Mouse (Mus musculus) subcutaneous adipose tissue, adult 2 months (tissue): ENCODE data around the gene Kmo. TPM values are rescaled to one million over a fixed set of nuclear protein-coding genes. Genes with fewer than 3 reads are reported as not detected.

Source experiments
- polyA plus RNA-seq: library from polyadenylated mRNA; depleted of rRNA; stranded (reverse); fragments of >200 nt; gene quantifications from 2 replicates; pipeline ENCODE4 v1.2.3, GENCODE M21; 2012; ENCODE audit warnings: low replicate concordance; rRNA removed

Gene Kmo
- polyA plus RNA-seq = 1.3 and 1.5 TPM in 2 replicates

DNA sequence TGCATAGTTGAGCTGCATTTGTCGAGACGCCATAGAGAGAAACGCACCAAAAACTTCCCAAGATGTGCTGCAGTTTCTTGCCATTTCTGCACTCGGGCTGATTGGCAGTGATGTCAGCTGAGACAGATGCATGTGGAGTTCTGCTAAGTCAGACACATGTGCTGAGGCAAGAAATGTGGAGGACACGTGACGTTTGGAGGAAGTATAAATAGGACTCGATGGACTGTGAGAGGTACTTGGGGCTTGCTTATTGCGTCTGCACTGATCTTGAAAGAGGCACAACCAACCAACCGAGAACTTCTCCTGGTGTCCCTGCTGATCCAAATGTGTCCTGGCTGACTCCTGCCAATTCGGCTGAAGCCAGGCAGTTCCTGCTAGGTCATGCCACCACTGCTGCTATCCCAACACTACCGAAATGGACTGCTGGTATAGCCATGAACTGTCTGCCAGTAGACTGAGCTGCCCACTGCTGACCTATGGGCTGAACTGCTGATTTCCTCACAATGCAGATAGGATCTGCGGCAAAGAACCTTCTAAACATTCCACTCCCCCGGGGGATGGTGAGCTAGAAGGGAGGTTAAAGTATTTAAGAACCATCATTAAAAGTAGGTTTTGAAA, at the start of gene Kmo:
TSS of gene Kmo (plus strand) at position 568 of the 618 bp plus-strand sequence.

DNA sequence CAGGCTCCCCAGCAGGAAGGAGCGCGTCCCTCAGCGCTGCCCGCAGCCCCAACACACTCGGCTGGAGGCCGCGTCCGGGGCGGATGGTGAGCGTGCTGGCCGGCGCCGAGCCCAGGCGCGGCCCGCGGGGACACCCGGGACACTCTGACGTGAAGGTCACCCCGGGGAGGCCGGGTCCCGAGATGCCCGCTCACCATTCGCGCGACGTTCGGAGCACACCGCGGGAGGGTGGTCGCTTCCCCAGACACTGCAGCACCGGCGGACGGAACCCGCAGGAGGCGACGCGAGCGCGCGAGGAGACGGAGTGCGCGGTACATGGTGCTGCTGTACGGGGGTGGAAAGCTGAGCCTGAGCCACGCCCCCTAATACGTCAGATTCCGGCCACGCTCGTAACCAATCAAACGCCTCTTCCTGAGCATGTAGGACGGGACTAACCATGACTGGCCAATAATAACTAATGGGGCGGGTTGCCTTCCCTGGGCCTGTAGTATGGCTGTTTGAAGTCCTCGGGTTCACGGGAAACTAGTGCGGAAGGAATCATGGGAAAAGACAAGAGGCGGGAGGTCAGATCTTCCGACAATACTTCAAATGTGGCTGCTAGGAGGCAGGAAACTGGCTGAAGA, 5.2 kb downstream of the Kmo start, which contains the start of gene Fh1:
TSS of gene Fh1 (minus strand) at position 379 of the 623 bp plus-strand sequence.

DNA sequence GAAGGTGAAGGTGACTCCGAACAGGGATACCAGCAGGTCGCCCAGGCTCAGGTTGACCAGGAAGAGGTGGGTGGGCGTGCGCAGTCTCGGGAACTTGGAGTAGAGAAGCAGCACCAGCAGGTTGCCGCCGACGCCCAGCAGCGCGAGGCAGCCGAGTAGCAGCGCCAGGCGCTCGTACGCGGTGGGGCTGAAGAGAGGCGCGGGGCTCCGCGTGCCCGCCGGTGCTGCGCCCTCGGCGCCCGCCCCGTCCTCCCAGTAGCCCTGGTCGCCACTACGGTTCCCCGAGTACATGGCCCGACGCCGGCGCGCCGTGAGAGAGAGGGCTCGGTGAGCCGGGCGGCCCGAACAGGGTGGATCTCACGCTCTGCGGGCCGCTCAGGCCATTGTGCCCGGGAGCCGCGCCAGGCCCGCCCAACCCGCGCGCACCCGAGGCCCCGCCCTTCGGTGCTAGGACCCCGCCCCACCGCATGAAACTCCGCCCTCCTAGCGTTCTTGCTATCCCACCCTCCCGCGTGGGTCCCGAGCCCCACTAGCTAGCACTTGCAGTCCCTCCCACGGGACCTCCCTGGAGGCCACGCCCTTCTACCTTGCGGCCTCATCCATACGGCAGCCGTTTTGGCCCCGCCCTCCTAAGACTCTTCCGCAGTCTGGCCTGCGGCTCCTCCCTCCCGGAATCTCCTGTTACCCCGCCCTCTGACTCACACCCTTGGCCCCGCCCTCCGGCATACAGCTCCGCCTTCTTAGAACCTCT, 72.2 kb downstream of the Kmo start, which contains the start of the genes Opn3 and Chml:
TSS of gene Opn3 (minus strand) at position 531 of the 751 bp plus-strand sequence.
TSS of gene Chml (minus strand) at position 656 of the 751 bp plus-strand sequence.

DNA sequence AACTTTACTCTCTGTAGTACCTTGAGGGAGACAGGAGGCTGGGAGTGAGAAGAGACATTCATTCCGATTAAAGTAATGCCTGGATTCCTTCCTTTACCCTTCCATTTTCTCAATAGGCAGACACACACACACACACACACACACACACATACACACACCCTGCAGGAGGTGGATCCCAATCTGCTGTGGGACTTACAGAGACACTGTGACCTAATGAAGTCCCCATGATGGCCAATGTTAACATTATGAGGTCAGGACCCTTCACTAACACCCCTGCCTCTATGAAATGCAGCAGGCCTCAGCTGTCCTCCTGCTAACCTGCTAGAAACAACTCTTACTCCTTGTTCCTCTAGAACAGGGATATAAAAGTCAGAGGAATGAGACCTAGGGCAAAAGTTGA, 78.1 kb downstream of the Kmo start, which contains the start of gene Wdr64:
TSS of gene Wdr64 (plus strand) at position 301 of the 400 bp plus-strand sequence.

Other genes starting within 250 kb of the Kmo start
- gene Rgs7, start 127.9 kb upstream of the Kmo start, polyA plus RNA-seq = 2.1 and 3.7 TPM in 2 replicates
- gene Fh1, start 5.3 kb downstream of the Kmo start, polyA plus RNA-seq = 51.6 and 95.1 TPM in 2 replicates
- 16.2 and 50.2 TPM in 2 replicates for gene Opn3, start 72.4 kb downstream of the Kmo start, polyA plus RNA-seq
- gene Chml, start 72.5 kb downstream of the Kmo start, polyA plus RNA-seq = 2.6 and 22.5 TPM in 2 replicates
- gene Wdr64, start 78.2 kb downstream of the Kmo start, polyA plus RNA-seq = not detected in 2 replicates